Mouse (Mus musculus): Measurements from ENCODE around the gene Tln1.
"Not testable (repeated sequence)": the region's sequence is repeated elsewhere in the genome, so short reads cannot be mapped to it uniquely, and the experiment has no call there.

Gene Tln1

DNA sequence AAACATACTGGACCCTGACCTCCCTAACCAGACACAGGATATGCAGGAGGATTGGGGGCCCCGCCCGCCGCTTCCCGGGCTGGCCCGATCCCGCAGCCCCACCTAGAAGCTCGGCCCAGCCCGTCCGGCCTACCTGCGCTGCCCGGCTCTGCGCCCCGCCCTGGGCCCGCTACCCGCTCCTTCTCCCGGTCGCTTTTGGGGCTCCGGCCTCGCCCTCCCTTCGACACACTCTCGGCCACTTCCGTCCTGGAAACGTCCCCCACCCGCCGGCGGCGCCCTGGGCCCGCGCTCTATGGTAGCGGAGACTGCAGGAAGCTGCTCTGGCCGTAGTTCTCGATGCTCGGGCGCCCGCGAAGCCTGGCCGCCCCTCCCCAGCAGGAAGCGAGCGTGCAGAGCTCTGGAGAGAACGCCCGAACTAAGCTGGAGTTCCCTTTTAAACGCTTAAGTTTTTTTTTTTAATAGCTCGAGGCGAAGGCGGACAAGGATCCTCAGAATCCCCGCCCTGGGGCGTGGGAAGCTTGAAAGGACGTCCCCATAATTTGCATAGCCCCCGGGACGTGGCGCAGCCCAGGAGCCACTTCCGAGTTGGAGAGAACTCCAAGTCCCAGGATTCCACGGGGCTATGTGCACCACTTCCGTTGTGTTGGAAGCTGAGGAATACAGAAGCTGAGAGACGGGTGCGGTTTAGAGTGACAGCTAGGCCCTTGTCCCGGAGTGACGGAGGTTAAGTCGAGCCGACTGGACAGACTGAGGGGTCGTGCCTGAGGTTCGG, at the start of gene Tln1, which contains the start of gene Creb3:
Gene Tln1, minus strand, starts transcription at position 695 of the 772 bp plus-strand sequence.
Gene Creb3, plus strand, starts transcription at position 336 of the 772 bp plus-strand sequence.
- peak; percentile 88 to 93 for DNase-seq

DNA sequence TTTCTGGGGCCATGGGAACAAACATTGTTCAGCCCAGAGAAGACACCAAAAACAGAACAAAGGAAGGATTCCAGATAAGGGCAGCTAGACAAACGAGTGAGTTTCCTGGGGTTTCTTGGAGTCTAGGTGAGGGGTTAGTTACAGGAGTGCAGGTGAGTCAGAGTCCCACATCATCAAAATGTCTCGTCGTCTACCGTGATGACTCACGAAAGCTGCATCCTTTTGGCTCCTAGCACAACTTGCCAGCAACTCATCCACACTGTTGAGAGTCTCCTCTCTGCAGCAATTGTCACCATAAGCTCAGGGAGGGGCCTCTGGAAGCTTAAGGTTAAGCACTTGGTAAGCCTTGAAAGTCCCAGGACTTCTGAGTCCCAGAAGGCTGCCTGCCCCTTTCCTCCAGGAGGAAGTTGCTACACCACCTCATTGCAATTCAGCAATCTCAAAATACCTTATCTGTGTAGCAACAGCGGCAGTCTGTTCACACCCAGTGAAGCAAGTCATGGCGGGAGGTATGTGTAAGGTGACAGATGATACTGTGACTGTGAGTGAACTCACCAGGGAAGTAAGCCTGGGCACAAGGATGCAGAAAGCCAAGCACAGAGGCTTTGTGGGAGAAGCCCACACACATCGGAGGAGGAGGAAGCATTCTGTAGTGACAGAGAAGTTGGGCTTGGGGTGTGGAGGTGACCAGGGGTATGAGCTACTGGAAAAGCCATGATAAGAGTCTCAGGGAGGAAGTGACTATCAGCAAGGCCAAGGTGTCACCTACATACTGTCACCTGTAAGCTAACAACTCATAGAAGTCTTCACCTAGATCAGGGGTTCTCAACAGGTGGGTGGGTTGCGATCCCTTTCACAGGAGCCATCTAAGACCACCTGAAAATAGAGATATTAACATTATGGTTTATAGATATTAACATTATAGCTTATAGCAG, 42.5 kb upstream of the Tln1 start:
- no peak for DNase-seq

DNA sequence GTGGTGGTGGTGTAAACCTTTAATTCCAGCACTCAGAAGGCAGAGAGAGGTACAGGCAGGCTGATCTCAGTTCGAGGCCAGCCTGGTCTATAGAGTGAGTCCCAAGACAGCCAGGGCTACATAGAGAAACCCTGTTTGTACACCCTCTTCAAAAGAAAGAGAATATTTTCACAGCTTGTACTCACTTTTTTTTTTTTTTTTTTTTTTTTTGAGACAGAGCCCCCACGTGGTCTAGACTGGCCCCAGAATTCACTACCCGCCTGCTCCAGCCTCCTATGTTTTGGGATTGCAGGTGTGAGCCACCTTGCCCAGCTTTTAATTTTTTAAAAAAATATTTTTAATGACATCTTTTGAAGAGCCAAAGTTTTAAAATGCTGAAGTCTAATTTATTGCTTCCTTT, 41.6 kb upstream of the Tln1 start:
- DNase-seq: no peak

DNA sequence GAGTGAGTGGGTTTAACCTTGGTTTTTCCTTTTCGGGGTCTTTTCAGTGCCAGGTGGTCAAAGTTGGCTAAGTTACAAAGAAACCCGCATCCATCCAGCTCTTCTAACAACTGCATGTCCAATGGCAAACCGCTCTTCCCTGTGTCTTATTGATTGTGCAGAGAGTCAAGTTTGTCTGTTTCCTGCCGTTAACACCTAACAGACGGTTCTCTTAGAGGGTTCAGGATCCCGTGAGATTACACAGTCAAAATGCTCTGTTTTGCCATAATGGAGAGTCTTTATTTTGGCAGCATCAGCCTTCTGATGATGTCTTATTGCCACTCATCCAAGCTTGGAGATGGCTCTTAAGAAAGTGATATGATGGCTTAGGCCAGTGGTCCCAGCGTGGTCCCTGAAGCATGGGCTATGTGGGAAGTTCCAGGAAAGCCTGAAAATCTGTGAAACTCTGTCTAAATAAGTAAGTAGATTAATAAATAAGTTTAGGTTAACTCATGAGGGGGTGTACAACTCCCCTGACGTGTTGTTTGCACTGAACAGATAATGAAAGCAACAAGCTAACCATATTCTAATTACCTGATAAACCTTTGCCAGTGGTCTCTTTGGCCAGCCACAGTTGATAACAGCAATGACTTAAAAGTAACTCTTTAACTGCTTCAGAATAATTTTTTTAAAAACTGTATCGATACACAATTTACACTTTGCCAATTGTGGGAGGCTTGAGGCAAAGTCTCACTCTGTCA, 37.9 kb upstream of the Tln1 start:
- DNase-seq: no peak

DNA sequence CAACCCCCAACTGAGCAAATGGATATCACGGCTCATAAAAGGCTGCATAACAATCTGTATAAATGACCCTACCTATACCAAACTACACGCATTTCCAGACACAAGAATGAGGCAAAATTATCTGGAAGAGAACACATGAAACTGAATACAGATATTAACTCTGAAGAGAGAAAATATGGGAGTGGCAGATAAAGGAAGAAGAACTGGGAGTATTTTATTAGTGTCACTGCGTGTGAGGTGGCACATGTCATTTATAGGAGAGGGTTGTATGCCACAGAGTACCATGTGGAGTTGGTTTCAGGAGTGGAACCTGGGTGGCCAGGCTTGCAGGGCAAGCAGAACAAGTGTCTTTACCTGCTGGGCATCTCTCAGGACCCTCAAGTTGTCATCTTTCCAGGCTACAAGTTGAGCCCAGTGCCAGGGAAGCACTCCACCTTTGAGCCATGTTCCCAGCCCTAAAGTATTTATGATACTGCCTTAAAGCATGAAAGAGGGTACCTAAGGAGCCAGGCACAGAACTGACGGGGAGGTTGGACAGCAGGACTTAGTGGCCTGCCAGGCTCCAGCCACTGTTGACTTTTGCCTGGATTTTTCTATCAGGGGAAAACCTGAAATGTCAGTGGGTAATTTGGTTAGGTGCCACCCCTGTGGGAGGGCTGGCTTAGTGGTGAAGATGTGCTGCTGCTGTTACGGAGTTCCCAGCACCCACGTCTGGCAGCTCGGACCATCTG, 36.3 kb upstream of the Tln1 start:
- no peak for DNase-seq

DNA sequence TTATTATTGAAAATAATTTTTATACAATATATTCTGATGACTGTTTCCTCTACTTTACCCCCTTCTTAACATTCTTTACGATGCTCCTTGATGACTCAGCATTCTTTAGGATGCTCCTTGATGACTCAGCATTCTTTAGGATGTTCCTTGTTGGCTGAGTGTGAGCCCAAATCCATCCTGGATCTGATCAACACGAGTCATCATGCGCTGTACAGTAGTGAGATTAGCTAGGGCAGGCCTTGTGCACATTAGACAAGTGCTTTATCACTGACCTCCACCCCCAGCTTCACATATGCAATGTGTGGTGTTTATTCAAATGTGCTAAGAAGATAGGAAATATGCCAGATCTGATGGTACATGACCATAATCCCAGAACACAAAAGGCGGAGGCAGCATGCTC, 35.7 kb upstream of the Tln1 start:
- DNase-seq: no peak

DNA sequence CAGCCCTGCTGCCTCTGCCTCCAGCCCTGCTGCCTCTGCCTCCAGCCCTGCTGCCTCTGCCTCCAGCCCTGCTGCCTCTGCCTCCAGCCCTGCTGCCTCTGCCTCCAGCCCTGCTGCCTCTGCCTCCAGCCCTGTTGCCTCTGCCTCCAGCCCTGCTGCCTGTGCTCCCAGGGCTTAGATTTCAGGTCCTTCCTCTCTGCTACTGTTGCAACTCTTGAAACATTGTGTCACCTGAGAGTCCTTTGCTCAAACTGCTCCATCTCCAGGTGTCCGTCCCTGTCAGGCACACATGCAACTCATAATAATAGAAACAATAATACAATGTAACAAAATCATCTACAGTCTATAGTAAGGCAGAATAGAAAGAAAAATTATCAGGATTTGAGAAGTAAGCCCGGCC, 34.1 kb upstream of the Tln1 start:
- DNase-seq: not testable (repeated sequence)

DNA sequence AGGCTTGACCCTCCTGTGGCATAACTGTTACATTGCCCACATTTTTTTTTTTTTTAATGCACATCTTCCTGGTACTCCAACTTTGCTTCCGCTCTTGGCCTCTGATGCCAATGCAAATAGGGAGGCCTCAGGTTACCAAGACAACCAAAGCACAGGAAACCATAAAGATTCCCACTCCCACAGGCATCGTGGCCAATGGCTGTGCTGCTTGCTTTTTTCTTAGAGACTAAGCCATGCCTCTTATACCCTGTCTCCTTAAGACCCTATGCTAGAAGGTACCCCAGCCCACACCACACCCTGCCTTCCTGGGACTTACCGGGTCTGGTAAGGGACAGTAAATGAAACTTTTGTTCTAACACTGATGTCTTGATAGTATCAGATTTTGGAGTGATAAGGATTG, 31.0 kb upstream of the Tln1 start:
- DNase-seq: no peak

DNA sequence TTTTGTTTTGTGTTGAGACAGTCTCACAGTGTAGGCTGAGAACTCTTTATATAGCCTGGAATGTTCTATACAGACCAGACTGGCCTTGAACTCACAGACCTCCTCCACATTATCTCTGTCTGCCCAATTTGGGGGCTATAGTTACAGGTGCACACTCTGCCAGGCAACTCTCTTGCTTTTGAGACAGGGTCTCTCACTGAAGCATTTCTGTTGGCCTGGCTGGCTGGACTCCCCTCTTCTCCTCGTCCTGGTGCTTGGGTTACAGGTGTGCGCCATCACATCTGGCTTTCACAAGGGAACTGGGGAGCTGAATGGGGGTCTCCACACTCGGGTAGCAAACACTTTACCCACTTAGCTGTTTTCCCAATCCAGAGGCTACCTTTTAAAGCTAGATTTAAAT, 29.5 kb upstream of the Tln1 start:
- DNase-seq: no peak

DNA sequence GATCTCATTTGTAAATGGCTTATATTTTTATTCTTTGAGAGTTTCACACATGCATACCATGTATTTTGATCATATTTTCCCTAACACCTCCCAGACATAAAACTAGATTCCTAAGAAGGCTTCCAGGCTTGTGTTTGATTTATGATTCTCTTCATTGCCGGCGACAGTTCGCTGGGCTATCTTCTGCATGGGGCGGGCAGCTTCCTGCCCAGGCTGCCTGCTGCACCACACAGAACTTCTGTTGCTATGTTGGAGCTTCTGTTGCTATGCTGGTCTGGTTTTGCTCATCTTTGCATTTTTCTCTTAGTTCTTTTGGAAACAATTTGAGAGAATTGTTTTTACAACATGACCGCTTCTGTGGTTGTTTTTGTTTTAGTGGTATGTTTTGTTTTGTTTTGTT, 29.1 kb upstream of the Tln1 start:
- no peak for DNase-seq

DNA sequence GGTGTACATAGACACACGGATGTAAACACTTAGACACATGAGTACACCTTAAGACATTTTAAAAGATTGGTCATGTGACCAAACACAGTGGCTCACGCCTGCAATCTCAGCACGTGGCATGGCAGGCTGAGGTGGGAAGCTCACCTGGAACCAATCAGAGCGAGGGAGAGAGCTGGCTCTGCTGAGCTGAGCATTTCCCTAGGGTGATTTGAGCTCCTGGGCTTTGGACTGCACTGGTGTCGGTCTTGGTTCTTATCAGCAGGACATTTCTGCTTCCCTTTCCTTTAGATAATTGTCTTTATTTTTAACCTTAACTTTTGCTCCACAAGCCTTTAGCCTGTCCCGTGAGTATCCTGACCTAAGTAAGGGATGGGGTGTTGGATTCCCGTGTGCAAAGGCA, 25.2 kb upstream of the Tln1 start:
- DNase-seq: no peak

DNA sequence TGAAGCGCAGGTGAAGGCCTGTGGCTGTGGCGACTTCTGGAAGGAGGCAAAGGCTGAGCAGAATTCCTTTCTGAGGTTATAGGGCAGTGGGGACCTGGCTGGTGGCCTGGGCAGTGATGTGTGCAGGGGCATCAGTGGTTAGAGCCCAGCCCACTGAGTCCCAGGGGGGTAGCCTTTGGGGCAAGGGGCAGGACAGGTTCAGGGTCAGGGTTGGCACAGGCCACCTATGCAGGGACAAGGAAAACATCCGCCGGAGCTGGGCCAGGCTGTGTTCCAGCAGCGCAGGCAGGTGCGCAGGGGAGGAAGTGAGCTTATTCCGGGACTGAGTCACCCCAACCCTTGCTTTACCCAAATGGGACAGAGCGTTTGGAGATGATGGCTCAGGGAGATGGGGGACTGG, 23.9 kb upstream of the Tln1 start:
- DNase-seq: no peak

DNA sequence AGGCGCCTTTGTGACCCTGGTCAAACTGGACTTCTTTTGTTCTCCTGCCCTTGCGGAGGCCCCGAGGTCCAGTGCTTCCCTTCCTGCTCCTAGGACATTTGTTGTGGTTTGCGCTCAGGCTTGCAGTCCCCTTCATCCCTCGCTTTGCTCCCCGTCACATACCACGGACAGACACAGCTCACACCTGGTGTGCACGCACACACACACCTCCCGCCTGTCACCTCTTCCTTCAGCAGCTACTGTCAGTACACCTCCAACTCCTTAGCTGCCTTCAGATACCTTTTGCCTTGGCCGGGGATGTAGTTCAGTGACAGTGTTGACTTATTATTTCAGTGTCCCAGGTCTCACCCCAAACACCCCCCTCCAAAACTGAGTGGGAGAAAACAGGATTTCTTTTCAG, 23.2 kb upstream of the Tln1 start:
- no peak for DNase-seq

DNA sequence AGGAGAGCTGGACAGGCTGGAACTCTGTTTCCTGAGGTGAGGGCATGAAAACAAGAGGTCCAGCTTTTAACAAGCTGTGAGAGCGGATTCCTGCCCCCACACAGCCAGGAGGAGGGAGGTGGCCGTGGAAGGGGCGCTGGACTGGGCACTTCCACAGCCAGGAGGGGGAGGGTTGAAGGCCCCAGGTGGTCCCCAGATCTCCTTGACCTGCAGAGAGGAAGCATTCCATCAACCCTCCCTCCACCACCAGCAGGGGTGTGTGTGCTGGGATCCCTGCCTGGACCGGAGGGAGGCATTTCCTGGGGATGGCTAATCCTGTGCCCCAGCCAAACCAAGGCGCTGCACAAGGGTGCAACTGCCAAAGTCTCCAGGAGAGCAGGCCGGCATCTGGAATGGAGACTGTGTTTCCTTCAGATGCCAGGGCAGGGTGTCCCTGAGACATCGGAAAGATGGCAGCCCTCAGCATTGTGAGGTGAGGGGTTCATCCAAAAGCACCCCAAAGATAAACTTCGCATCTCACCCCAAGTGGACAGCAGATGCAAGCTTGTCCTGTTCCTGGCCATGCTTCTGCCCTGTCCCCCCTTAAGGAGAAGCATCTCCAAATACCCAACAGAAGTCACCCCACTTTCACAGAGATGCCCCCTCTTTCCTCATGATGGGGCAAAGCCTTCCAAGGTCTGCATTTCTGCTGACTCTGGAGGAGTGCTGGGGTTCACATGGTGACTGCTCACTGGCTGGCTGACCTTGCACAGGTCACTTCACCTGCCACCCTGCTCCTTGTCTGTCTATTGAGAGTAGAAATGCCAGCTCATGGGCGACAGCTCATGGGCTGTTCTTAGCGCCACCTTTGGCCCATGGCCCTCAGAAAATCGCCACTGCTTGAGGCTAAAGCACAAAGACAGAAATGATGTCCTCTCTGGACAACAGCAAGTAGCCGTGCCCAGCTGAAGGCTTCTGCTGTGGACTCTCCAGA, 22.2 kb upstream of the Tln1 start, which contains the start of gene Msmp:
Gene Msmp, minus strand, starts transcription at position 51 of the 973 bp plus-strand sequence.
- no peak for DNase-seq

DNA sequence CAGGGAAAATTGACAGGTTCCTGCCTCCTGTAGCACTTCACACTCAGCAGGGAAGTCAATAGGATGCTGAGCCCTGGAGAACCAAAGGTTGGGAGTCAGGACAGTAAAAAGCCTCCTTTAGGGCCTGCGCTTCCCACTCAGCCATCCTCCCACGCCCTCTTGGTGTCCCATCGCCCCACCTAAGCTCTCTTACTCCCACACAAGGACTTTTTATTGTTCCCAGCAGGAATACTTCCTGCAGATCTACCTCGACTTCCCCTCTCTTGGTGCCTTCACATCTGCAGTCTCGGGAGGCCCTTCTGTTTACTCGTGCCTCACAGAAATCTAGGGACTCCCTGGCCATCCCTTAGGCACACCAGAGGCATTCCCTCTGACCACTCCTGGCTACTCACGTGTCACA, 20.9 kb upstream of the Tln1 start:
- DNase-seq: no peak

DNA sequence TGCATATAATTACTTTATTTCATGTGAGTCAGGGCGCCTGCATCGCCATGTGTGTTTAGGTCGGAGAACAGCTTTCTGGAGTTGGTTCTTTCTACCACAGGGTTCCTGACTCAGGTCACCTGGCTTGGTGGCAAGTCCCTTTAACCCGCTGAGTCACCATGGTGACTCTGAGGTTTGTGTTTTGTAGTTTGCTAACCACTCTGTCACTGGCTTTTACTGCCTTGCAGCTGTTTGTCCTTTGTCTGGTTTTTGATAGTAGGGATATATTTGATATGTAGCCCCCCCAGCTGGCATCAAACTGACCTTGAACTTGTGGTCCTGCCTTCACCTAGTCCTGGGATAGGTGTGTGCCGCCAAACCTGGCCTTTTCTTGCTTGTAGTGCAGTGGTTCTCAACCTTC, 19.8 kb upstream of the Tln1 start:
- DNase-seq: no peak

DNA sequence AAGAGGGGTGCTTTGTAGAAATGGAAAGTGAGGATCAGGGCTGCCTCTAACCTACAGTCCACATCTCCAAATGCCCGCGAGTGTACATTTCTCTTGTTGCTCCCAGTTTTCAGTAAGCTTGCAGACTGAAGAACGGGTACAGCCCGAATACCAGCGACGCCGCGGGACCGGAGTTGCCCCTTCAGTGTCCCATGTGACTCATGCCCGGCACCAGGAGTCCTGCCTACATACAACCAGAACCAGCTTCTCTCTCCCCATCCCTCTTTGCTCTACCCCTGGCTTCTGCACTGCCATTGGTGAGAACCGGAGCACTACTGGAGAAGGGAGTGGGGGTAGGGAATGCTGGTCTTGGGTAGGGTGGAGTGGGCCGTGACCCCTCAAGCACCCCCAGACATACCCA, 18.9 kb upstream of the Tln1 start:
- no peak for DNase-seq

DNA sequence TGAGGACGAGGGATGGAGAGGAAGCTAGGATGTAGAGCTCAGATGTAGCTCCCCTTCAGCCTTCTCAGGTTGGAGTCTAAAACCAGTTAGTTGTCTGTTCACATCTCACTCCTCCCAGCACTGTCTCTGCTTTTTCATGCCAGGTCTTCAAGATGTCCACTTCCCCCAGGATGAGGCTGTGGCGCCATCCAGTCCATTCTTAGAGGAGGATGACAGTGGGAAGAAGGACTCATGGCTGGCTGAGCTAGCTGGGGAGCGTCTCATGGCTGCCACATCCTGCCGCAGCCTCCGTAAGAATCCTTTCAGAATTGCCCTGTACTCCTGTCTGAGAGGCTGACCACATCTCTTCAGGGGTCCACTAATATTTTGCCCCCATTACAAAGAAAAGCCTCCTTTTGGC, 18.2 kb upstream of the Tln1 start:
- no peak for DNase-seq

DNA sequence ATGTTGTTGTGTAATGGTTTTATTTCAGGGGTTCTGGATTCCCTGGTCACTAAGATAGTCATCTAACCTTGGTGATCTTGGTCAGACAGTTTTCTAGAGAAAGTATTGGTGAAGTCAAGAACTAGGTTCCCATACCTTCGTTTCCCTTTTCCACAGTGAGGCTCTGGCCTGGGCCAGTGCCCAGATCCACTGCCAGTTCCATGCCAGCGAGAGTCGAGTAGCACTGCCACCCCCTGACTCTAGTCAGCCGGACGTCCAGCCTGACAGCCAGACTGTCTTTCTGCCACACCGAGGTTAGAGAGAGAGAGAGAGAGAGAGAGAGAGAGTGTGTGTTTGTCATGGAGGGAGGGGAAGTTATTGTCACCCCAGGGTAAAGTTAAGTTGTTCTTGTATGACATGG, 17.2 kb upstream of the Tln1 start:
- DNase-seq: no peak

DNA sequence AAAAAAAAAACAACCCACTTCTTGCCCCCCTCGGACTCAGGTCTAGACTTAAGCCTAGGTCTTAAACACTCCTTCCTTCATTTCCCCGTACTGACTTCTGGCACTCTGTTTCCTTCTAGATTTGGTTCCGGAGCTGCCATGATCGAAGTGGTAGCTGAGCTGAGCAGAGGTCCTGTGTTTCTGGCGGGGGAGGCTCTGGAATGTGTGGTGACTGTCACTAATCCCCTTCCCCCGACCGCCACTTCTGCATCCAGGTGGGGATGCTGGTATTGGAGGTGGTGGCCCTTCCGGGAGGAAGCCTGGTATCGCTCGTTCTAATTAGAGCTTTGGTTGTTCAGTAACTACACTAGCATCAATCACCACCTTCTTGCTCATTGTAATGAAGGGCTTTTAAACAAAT, 16.8 kb upstream of the Tln1 start:
- DNase-seq: no peak
